Mouse (Mus musculus): ENCODE measurements around the gene Kcnj12.

- TF ChIP-seq CTCF (IDR thresholded peaks at IDR 0.05; ENCODE audit: extremely low read depth, insufficient read depth, low read length) (no peak), POLR2A (IDR thresholded peaks at IDR 0.05; ENCODE audit: extremely low read depth, insufficient read depth, low read length) (no peak)
These were observed 4.8 kb downstream of the Kcnj12 start for GRCm38 (mm10) chr11:61027160-61027559.

Data from cortical plate, adult 2 months (tissue).